Mouse (Mus musculus) intestine, embryonic 16.5 days (tissue): ENCODE measurements around the gene Sh3gl1. TPM values are rescaled to one million over a fixed set of nuclear protein-coding genes. Genes with fewer than 3 reads are reported as not detected.
"Not testable (repeated sequence)": the region's sequence is repeated elsewhere in the genome, so short reads cannot be mapped to it uniquely, and the experiment has no call there.

ENCODE experiments used
- ATAC-seq: fragments of 200-750 bp; cut with Nextera tagmentation; 2 replicates; pipeline ENCODE4 v1.8.0; 2017; ENCODE audit warnings: moderate TSS enrichment, moderate library complexity
- H3K27ac ChIP-seq: fragments of 300-500 bp; sonication (generic); 2 replicates; pipeline ENCODE4 v1.5.1; 2014; ENCODE audit warnings: mild to moderate bottlenecking, low read length
- H3K27me3 ChIP-seq: fragments of 300-500 bp; sonication (generic); replicated peaks from 2 replicates; pipeline ENCODE4 v1.6.1; 2014; ENCODE audit warnings: low read length, control low read depth, mixed read lengths; ENCODE audit not compliant: control insufficient read depth, insufficient read depth
- H3K36me3 ChIP-seq: fragments of 300-500 bp; sonication (generic); 2 replicates; pipeline ENCODE4 v1.6.1; 2014; ENCODE audit warnings: low read length, control low read depth; ENCODE audit not compliant: control insufficient read depth, insufficient read depth
- H3K4me1 ChIP-seq: fragments of 300-500 bp; sonication (generic); 2 replicates; pipeline ENCODE4 v1.6.1; 2014; ENCODE audit warnings: low read length, control low read depth, mixed read lengths; ENCODE audit not compliant: control insufficient read depth, insufficient read depth
- H3K4me2 ChIP-seq: fragments of 300-500 bp; sonication (generic); 2 replicates; pipeline ENCODE4 v1.6.1; 2014; ENCODE audit warnings: low read depth, low read length, control low read depth
- H3K4me3 ChIP-seq: fragments of 300-500 bp; sonication (generic); 2 replicates; pipeline ENCODE4 v1.5.1; 2014; ENCODE audit warnings: mild to moderate bottlenecking, low read length
- H3K9ac ChIP-seq: fragments of 300-500 bp; sonication (generic); 2 replicates; pipeline ENCODE4 v1.6.1; 2014; ENCODE audit warnings: low read depth, low read length
- H3K9me3 ChIP-seq: fragments of 300-500 bp; sonication (generic); 2 replicates; pipeline ENCODE4 v1.6.1; 2016; ENCODE audit warnings: low read length, control low read depth; ENCODE audit not compliant: control insufficient read depth
- WGBS: fragments of 180-500 bp; shearing (Covaris S2); extraction: QIAGEN DNeasy Blood & Tissue Kit; methylation state at CpG from one replicate; pipeline ENCODE4 v1.1.7; 2014; 5-methylcytosine and 5-hydroxymethylcytosine counted together
- polyA plus RNA-seq: library from polyadenylated mRNA; unstranded; fragments of >200 nt; fragmentation: Nextera tagmentation; extraction: Ambion mirVana; gene quantifications from 2 replicates; pipeline ENCODE4 v1.2.1, GENCODE M21; 2015

Sh3gl1 gene
- 120 and 131 TPM in 2 replicates for polyA plus RNA-seq

DNA sequence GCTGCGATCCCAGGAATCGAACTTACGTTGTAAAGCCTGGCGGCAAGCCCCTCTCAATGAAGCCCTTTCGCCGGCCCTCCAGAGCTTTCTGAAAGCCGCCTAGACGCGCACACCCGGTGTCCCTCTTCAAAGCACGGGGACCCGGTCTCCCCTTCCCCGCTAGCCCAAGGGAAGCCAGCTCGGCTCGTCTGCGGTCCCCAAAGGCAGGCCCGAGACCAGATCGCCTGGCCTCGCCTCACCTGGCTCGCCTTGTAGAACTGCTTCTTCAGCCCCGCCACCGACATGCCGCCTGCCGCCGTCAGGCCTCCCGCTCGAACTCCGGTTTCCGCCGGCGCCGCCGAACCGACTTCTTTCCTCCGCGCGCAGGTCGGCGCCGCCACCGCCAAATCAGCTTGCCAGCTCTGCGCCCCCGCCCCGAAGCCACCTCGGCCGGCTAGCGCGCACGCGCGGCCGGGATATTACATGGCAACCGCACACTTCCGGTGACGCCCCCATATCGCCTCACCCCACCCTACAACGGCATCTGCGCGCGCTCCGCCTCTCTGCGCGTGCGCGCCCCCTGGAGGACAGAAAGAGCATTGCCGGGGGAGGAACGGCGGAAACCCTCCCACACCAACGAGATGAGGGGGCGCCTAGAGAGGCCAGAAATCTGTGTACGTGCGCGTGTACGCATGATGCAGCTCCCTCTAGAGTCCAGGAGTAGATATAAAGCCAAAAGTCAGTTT, at the start of gene Sh3gl1:
Gene Sh3gl1 (minus strand): TSS at position 460 of the 725 bp plus-strand sequence.
- WGBS, result under 1% methylated on average over 73 of the region's 74 CpGs

DNA sequence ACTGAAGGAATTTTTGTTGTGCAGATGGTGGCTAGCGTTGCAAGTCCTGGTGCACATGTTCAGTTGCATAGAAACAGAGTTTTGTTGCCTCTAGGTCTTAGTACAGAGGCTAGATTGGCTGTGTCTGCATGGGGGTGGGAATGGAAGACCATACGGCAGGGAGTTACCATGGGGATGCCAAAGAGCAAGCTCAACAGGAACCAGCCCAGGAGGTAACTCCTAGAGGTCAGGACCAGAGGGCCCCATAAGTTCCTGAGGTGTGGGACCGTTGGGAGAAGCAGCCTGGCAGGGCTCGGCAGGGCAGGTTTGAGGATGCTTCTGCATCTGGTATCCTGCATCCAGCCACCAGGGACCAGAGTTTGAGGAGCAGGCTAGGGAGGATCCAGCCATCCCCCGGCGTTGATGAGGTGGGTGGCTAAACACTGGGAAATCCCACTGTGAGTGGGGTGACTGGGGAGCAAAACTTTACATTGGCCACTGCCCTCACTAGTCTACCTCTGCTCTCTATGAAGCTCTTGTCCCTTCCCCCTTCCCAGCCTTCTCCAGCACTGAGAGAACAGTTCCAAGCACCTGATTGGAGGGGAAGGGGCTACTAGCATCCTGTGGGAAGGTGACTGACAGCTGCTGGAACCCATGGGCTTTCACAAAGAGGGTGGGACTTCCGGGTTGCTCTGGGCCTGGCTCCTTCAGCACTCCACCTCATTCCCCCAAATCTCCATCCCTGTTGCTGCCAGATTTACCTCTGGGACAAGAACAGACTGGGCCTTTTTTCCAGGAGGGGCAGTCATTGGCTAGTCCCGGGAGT, 44.5 kb upstream of the Sh3gl1 start:
- ATAC-seq, result no peak
- Histone ChIP-seq H3K4me2 (peak overlapping the region; percentile 96), H3K9ac (peak overlapping the region; percentile 87), H3K9me3 (no peaks in the 10 kb centered on the region), H3K27ac (peak overlapping the region; percentile 16), H3K4me1 (peaks cover 14% of the 10 kb centered on the region), H3K27me3 (no peaks in the 10 kb centered on the region), H3K4me3 (peak overlapping the region; percentile 94), H3K36me3 (no peaks in the 10 kb centered on the region; the same call in 1 of the 2 replicates)
- WGBS, result 10% methylated on average over 8 of the region's 8 CpGs

More for the DNA sequence above, at the start of gene Sh3gl1:
- peaks cover 40% of the 10 kb centered on the region for H3K4me1 ChIP-seq
- peak within 1 kb of the TSS; percentile 89 for H3K27ac ChIP-seq
- peak within 1 kb of the TSS; percentile 70 for H3K4me2 ChIP-seq
- peaks cover 4% of the 10 kb centered on the region; the same call in 1 of the 2 replicates for H3K36me3 ChIP-seq
- no peaks in the 10 kb centered on the region for H3K9me3 ChIP-seq
- peak; percentile 86 for ATAC-seq
- H3K9ac ChIP-seq, result peak within 1 kb of the TSS; percentile 96
- H3K27me3 ChIP-seq, result no peaks in the 10 kb centered on the region
- peak within 1 kb of the TSS; percentile 94 for H3K4me3 ChIP-seq

DNA sequence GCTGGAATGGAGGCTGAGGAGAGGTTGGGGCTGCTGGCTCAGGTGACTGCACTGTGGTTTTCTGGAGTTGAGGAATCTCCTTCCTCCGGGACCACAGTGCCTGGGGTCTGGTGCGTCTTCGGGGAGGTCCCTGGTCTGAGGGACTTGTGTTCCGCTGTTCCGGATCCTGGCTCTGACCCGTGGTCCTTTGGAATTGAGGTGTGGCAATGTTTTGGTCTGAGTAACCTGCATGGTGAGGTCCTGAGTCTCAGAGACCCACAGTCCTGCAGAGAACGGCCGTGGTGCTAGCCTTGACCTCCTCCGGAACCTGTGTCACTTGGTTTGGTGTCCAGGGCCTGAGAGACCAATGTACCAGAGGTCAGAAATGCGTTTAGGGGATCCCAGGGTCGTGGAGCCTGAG, 43.5 kb upstream of the Sh3gl1 start:
- WGBS, result under 1% methylated on average over 11 of the region's 11 CpGs
- H3K27me3 ChIP-seq, result no peaks in the 10 kb centered on the region
- no peak for ATAC-seq
- no peaks in the 10 kb centered on the region for H3K9me3 ChIP-seq
- peak overlapping the region; percentile 96 for H3K4me2 ChIP-seq
- peak overlapping the region; percentile 94 for H3K4me3 ChIP-seq
- no peaks in the 10 kb centered on the region; the same call in 1 of the 2 replicates for H3K36me3 ChIP-seq
- H3K9ac ChIP-seq, result peak overlapping the region; percentile 87
- peak overlapping the region; percentile 73; the same call in 1 of the 2 replicates for H3K27ac ChIP-seq
- H3K4me1 ChIP-seq, result peaks cover 19% of the 10 kb centered on the region

DNA sequence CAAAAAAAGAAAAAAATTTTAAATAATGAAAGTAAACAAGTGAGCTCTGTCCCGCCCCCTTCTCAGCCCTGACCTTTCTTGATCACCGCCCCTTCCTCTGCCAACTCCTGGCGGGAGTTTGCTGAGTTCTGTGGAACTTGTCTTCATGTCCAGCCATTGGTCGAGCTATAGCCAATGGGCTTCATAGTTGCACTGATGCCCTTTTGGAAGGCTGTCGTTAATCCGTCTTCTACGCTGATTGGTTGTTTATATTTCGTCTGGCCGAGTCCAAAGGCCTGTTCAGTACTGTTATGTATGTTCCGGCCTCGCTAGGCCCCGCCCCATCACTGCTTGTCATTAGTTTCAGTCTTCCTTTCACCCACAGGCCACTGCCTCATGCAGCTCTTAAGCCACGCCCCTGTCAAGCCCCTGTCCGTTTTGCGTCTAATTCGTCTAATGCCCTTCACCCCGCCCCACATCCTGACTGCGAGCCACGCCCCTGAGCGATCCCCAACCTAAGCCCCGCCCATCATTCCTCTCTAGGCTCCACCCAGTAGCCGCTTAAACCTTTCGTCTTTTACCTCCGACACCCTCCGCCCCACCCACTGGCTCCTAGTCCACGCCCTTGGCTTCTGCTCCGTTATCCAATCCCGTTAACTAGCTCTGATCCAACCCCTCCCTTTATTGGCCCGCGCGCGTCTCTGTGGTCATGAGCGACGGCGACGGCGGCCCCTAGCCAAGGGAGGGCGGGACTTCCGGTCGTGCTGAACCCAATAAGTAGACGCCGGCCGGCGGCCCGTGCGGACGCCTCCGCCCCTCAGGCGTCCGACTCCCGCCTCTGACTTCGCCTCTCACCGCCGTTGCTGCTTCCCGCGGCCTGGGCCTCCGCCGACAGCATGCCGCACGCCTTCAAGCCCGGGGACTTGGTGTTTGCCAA, 42.7 kb upstream of the Sh3gl1 start, which contains the start of gene Hdgfl2:
Gene Hdgfl2 (plus strand): TSS at position 755 of the 916 bp plus-strand sequence.
- peak within 1 kb of the TSS; percentile 87 for H3K9ac ChIP-seq
- peak within 1 kb of the TSS; percentile 94 for H3K4me3 ChIP-seq
- H3K27ac ChIP-seq, result peak within 1 kb of the TSS; percentile 73
- H3K36me3 ChIP-seq, result no peaks in the 10 kb centered on the region; the same call in 1 of the 2 replicates
- WGBS, result under 1% methylated on average over 57 of the region's 61 CpGs
- no peaks in the 10 kb centered on the region for H3K27me3 ChIP-seq
- peak within 1 kb of the TSS; percentile 96 for H3K4me2 ChIP-seq
- no peaks in the 10 kb centered on the region for H3K9me3 ChIP-seq
- H3K4me1 ChIP-seq, result peaks cover 20% of the 10 kb centered on the region
- peak; percentile 95 for ATAC-seq

DNA sequence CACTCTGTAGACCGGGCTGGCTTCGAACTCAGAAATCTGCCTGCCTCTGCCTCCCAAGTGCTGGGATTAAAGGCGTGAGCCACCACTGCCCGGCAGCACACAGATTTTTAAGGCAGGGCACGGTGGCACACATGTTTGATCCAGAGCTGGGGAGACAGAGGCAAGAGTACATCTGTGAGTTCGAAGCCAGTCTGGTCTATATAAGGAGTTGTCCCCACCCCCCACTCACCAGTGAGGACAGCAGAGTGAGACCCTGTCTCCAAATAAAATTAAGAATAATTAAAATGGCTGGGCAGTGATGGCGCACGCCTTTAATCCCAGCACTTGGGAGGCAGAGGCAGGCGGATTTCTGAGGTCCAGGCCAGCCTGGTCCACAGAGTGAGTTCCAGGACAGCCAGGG, 41.9 kb upstream of the Sh3gl1 start:
- H3K27me3 ChIP-seq, ATAC-seq, H3K36me3 ChIP-seq, H3K9ac ChIP-seq, H3K9me3 ChIP-seq: not testable (repeated sequence)
- H3K4me3 ChIP-seq, result peak overlapping the region; percentile 18
- peak overlapping the region; percentile 41 for H3K4me2 ChIP-seq
- peak overlapping the region; percentile 42; the same call in 1 of the 2 replicates for H3K27ac ChIP-seq
- 66% methylated on average over 9 of the region's 9 CpGs for WGBS
- peaks cover 27% of the 10 kb centered on the region for H3K4me1 ChIP-seq

DNA sequence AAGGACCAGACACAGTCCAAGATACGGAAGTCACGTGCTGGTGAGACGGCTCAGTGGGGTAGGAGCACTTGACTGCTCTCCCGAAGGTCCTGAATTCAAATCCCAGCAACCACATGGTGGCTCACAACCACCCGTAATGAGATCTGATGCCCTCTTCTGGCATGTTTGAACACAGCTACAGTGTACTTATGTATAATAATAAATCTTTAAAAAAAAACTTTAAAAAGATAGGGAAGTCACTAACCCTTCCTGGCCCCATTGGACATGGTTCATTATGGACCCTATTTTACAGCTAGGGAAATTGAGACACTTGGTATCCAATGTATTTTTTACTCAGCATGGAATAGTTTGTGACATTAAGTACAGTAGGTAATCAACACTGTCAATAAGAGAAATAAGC, 41.1 kb upstream of the Sh3gl1 start:
- Histone ChIP-seq H3K4me1 (peaks cover 31% of the 10 kb centered on the region), H3K4me3 (no peak overlapping the region), H3K27me3 (no peaks in the 10 kb centered on the region), H3K4me2 (no peak overlapping the region), H3K9ac (no peak overlapping the region), H3K27ac (no peak overlapping the region), H3K9me3 (no peaks in the 10 kb centered on the region), H3K36me3 (no peaks in the 10 kb centered on the region)
- no peak for ATAC-seq
- WGBS, result 93% methylated on average over 5 of the region's 5 CpGs

DNA sequence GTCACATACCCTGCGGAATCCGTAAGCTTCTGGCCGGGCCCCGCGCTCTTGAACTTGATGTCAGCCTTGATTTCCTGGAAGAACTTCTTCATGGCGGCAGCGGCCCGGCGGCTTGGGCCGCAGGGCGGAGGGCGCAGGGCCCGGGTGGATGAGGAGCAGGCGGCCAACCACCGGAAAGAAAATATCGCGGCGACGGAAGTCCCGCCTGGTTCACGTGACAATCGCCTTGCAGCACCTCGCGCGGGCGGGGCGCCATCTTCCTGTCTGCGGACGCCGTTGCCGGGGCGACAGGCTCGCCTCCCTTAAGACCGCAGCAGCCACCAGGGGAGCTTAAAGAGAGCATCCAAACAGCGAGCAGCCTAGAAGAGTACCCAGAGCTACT, 38.4 kb upstream of the Sh3gl1 start, which contains the start of gene Ubxn6:
Gene Ubxn6 (minus strand): TSS at position 202 of the 382 bp plus-strand sequence.
- ATAC-seq, result peak; percentile 36
- Histone ChIP-seq H3K4me2 (peak within 1 kb of the TSS; percentile 83), H3K27ac (peak within 1 kb of the TSS; percentile 99), H3K9ac (peak within 1 kb of the TSS; percentile 89), H3K4me1 (peaks cover 17% of the 10 kb centered on the region), H3K27me3 (no peaks in the 10 kb centered on the region), H3K9me3 (no peaks in the 10 kb centered on the region), H3K36me3 (peaks cover 14% of the 10 kb centered on the region), H3K4me3 (peak within 1 kb of the TSS; percentile 96)
- under 1% methylated on average over 35 of the region's 35 CpGs for WGBS

DNA sequence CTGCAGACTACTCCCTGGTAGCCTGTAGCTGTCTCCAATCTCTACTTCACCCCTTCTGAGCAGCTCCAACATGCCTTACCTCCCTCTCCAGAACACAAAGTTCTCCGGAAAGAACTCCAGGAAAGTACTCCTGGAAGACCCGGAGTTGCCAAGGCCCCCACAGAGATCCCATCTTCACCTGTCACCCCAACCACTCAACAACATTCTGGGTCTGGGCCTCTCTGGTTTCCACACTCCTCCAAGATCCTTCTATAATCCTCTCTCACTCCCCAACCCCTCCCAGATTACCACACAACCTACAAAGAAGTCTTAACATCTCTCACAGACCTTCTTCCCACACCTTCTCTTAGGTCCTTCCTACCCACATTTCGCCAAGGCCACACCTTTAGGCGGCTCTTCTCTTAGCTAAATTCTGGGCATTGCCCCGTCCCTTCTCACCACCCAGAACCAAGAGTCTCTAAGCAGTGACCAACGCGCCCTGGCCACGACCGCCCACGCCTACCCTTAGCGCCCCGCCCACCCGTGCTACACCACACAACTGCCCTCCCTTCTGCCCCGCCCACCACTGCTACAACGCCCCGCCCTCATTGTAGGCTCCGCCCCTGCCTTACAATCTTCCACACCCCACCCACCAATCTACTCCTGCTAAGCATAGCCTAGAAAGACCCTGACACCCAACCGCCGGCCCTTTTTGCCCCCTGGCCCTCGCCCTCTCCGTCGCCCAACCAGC, 37.8 kb upstream of the Sh3gl1 start:
- peaks cover 17% of the 10 kb centered on the region for H3K4me1 ChIP-seq
- H3K4me3 ChIP-seq, result peak overlapping the region; percentile 96
- peak overlapping the region; percentile 83 for H3K4me2 ChIP-seq
- H3K9me3 ChIP-seq, result no peaks in the 10 kb centered on the region
- WGBS, result 8% methylated on average over 22 of the region's 22 CpGs
- peak overlapping the region; percentile 89 for H3K9ac ChIP-seq
- H3K27me3 ChIP-seq, result no peaks in the 10 kb centered on the region
- ATAC-seq, result peak; percentile 43
- peaks cover 20% of the 10 kb centered on the region for H3K36me3 ChIP-seq
- peak overlapping the region; percentile 99 for H3K27ac ChIP-seq
